Mouse (Mus musculus) mouse trophoblast stem cell (cell line): ENCODE data around the gene Zfyve27.

Experiments
- in situ Hi-C, 2 experiments: fragments of 300-500 bp; cut with MseI, MboI; formaldehyde crosslinking; loops; 2 replicates in 1 of 2; 3 replicates in 1 of 2; pipeline ENCODE4 v1.15.1; 2025

Gene Zfyve27

DNA sequence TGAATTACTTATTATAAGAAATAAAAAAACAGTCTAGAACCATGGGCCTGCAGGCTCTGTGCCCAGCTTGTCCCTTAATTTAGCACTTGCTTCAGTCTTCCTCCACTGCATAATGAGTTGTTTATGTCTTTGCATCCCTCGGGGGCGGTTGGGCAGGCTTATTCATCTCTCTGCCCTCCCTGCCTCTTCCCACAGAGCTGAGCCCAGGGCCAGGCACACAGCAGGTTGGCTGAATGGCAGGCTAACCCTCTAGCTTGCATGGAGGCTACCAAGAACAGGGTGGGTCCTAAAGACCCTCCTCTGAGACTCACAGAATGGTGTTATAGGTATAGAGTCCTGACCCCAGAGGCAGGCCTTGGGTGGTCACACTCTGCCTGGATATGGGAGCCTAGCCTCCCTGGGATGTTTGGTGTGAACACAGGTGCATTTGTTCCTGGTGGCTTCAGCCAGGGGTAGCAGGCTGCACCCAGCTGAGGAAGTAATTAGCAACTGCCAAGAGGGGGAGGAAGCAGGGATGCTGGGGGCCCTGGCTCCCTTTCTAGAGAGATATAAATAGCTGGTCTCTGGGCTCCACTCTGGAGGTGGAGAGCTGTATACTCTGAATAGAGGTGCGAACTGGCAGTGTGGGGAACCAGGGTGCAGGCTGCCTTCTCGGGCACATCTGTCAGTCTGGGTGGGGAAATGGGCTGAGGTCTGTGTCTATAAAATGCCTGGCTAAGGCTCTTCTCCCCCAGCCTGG, 74.0 kb downstream of the Zfyve27 start:
- in situ Hi-C loops: no loop called here

DNA sequence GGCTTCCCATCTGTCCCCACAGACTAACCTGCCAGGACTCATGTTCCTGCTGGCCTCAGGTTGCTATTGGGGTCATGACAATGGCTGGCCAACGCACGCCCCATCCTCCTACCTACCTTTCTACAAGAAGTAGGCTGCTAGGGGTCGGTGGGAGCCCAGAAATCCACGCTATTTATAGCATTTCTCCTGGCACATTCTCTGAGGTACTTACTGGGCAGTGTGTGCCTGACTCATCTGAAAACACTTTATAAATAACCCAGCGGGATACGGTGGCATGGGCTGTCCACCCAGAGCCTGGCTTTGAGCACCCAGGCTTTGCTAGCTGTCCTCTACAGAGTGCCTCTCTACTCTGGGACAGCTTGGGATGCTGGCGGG, 74.6 kb downstream of the Zfyve27 start:
- in situ Hi-C loops: no loop called here

DNA sequence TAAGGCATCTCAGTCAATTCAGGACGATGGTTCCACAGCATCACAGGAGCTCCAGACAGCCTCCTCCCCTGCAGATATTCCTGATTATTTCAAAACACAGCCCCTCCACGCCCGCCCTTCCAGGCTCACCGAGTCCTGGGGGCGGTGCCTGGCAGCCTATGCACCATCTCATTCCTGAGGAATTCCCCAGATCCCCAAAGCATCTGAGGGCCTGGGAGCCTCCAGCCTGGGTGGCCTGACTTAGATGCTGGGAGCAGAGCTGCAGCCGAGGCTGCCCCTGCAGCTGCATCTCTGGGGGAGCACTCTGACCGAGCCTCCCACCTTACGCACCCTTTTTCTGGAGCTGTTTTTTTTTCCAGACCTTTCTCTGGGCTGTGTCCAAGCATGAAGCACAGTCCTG, 77.1 kb downstream of the Zfyve27 start:
- in situ Hi-C loops: no loop called here

DNA sequence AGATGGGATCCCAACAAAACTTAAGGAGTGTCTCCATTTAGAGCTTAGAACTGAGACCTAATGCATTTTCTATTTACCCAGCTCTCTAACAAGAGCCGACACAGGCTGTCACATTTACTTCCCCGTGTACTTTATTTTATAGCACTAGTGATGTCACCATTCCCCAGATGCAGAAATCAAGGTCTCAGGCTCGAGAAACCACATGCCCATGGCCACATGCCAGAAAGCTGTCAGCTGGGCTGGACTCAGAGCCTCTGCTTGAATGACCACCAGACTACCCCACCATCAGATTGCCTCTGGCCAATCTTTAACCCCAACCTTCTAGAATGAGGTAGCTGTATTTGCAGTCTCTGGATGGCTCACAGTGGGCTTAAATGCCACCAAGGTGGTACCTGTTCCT, 79.7 kb downstream of the Zfyve27 start:
- in situ Hi-C loops: no loop called here
